Mouse (Mus musculus) inflammation-experienced regulatory T-cells (primary cell): ENCODE data around the gene Krtap5-4. TPM values are rescaled to one million over a fixed set of nuclear protein-coding genes. Genes with fewer than 3 reads are reported as not detected.

Experiments used
- polyA plus RNA-seq, 2 experiments: library from polyadenylated mRNA; unstranded; fragments of 100-300 nt; shearing (Covaris generic); gene quantifications; one replicate each; pipeline ENCODE4 v1.2.1; 2017

Krtap5-4 gene
- under 1 TPM in 1 of 2 experiments, not detected in 1; 0.17 TPM for polyA plus RNA-seq

DNA sequence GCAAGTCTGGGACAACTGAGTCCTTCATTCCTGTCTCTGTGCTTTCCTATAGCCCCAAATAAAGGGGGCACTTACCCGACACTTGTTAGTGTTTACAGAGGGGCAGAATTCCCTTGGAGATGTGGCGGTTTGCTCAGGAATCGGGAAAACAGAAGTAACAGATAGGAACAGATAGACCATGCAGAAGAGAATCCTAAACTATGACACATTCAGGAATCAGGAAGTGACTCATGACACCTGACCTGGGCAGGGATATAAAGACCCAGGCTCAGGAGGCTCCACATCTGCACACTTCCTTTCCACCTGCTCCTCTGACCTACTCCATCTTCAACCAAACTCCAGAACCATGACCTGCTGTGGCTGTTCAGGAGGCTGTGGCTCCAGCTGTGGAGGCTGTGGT, at the start of gene Krtap5-4:
TSS of gene Krtap5-4 (plus strand) at position 301 of the 400 bp plus-strand sequence.

DNA sequence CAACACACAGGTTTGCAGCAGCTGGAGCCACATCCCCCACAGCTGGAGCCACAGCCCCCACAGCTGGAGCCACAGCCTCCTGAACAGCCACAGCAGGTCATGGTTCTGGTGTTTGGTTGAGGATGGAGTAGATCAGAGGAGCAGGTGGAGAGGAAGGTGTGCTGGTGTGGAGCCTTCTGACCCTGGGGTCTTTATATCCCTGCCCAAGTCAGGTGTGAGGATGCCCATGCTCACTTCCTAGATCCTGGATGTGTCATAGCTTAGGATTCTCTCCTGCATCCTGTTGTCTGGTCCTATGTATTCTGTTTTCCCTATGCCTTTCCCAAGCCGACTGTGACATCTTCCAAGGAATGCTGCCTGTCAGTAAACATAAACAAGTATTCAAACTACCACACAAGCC, 45.1 kb upstream of the Krtap5-4 start, which contains the start of gene Gm2431:
TSS of gene Gm2431 (minus strand) at position 101 of the 400 bp plus-strand sequence.

DNA sequence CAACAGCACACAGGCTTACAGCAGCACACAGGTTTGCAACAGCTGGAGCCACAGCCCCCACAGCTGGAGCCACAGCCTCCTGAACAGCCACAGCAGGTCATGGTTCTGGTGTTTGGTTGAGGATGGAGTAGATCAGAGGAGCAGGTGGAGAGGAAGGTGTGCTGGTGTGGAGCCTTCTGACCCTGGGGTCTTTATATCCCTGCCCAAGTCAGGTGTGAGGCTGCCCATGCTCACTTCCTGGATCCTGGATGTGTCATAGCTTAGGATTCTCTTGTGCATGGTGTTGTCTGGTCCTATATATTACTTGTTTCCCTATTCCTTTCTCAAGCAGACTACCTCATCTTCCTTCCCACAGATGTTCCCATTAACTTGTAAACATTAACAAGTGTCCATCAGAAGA, 29.1 kb upstream of the Krtap5-4 start, which contains the start of gene Gm4559:
TSS of gene Gm4559 (minus strand) at position 101 of the 400 bp plus-strand sequence.

DNA sequence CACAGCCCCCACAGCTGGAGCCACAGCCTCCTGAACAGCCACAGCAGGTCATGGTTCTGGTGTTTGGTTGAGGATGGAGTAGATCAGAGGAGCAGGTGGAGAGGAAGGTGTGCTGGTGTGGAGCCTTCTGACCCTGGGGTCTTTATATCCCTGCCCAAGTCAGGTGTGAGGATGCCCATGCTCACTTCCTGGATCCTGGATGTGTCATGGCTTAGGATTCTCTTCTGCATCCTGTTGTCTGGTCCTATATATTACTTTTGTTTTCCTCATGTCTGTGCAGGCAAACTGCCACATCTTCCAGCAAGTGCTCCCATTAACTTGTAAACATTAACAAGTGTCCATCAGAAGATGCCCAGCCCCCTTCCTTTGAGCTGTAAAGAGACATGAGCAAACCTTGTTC, 6.3 kb upstream of the Krtap5-4 start, which contains the start of gene Krtap5-1:
TSS of gene Krtap5-1 (minus strand) at position 101 of the 400 bp plus-strand sequence.

Other genes with a start within 250 kb of the Krtap5-4 start
- 10 to 100 TPM; 68.2 to 68.5 TPM for gene Mob2, start 242.5 kb upstream of the Krtap5-4 start, polyA plus RNA-seq
- gene Dusp8, start 207.7 kb upstream of the Krtap5-4 start, polyA plus RNA-seq = 1 to 10 TPM in 1 of 2 experiments, under 1 TPM in 1; 0.05 to 1.3 TPM
- gene Gm45618, start 182.8 kb upstream of the Krtap5-4 start, polyA plus RNA-seq = under 1 TPM in 1 of 2 experiments, not detected in 1; 0.95 TPM
- gene Gm39115, start 167.5 kb upstream of the Krtap5-4 start, polyA plus RNA-seq = not detected
- gene Gm45337, start 158.9 kb upstream of the Krtap5-4 start, polyA plus RNA-seq = not detected
- not detected for gene Gm29735, start 146.4 kb upstream of the Krtap5-4 start, polyA plus RNA-seq
- not detected for gene Gm4553, start 137.8 kb upstream of the Krtap5-4 start, polyA plus RNA-seq
- gene Krtap5-2, start 127.5 kb upstream of the Krtap5-4 start, polyA plus RNA-seq = not detected
- gene Gm10153, start 113.2 kb upstream of the Krtap5-4 start, polyA plus RNA-seq = not detected
- not detected for gene Krtap5-3, start 102.2 kb upstream of the Krtap5-4 start, polyA plus RNA-seq
- gene Gm7579, start 91.7 kb upstream of the Krtap5-4 start, polyA plus RNA-seq = not detected
- not detected for gene Krtap5-5, start 73.6 kb upstream of the Krtap5-4 start, polyA plus RNA-seq
- not detected for gene Gm40460, start 62.5 kb upstream of the Krtap5-4 start, polyA plus RNA-seq
- gene Gm2431, start 45.2 kb upstream of the Krtap5-4 start, polyA plus RNA-seq = 1 to 10 TPM in 1 of 2 experiments, not detected in 1; 2.0 TPM
- gene Gm4559, start 29.2 kb upstream of the Krtap5-4 start, polyA plus RNA-seq = not detected
- not detected for gene Krtap5-1, start 6.4 kb upstream of the Krtap5-4 start, polyA plus RNA-seq
- gene Ifitm10, start 70.2 kb downstream of the Krtap5-4 start, polyA plus RNA-seq = 10 to 100 TPM in 1 of 2 experiments, 1 to 10 TPM in 1; 3.2 to 41.0 TPM
- gene Gm49369, start 79.1 kb downstream of the Krtap5-4 start, polyA plus RNA-seq = 1 to 10 TPM; 2.4 to 9.3 TPM
- 100 to 1,000 TPM; 384 to 590 TPM for gene Ctsd, start 84.5 kb downstream of the Krtap5-4 start, polyA plus RNA-seq
- gene Syt8, start 131.3 kb downstream of the Krtap5-4 start, polyA plus RNA-seq = not detected
- not detected for gene Tnni2, start 138.3 kb downstream of the Krtap5-4 start, polyA plus RNA-seq
- 1,000 to 10,000 TPM in 1 of 2 experiments, 100 to 1,000 TPM in 1; 956 to 1,169 TPM for gene Lsp1, start 157.3 kb downstream of the Krtap5-4 start, polyA plus RNA-seq
- gene Tnnt3, start 195.3 kb downstream of the Krtap5-4 start, polyA plus RNA-seq = 1 to 10 TPM; 2.0 to 4.4 TPM
- 10 to 100 TPM in 1 of 2 experiments, 1 to 10 TPM in 1; 2.9 to 15.3 TPM for gene Mrpl23, start 229.1 kb downstream of the Krtap5-4 start, polyA plus RNA-seq